Mouse (Mus musculus): ENCODE measurements around the gene Cop1.

GRCm38 (mm10) chr1:159322586-159322985, 90.5 kb downstream of the Cop1 start:
- no peak for TF ChIP-seq POLR2A (IDR thresholded peaks at IDR 0.05; ENCODE audit: extremely low read depth, insufficient read depth, low read length)
- no peak for TF ChIP-seq CTCF (IDR thresholded peaks at IDR 0.05; ENCODE audit: extremely low read depth, insufficient read depth, low read length)
